Mouse (Mus musculus): Measurements from ENCODE around the gene Bcar1.

Gene Bcar1

GRCm38 (mm10) chr8:111735335-111735761 is 8.3 kb downstream of the Bcar1 start:
- no peak for DNase-seq

GRCm38 (mm10) chr8:111734244-111734960 is 9.2 kb downstream of the Bcar1 start:
- DNase-seq: no peak

GRCm38 (mm10) chr8:111733581-111734243 is 9.9 kb downstream of the Bcar1 start:
- no peak for DNase-seq

- DNase-seq: no peak
Measured at GRCm38 (mm10) chr8:111732406-111733085, 11.1 kb downstream of the Bcar1 start.

GRCm38 (mm10) chr8:111732004-111732403 is 11.6 kb downstream of the Bcar1 start:
- peak; percentile 63 to 69 for DNase-seq

- DNase-seq: no peak
Measured at GRCm38 (mm10) chr8:111731231-111731977, 12.2 kb downstream of the Bcar1 start.

DNA sequence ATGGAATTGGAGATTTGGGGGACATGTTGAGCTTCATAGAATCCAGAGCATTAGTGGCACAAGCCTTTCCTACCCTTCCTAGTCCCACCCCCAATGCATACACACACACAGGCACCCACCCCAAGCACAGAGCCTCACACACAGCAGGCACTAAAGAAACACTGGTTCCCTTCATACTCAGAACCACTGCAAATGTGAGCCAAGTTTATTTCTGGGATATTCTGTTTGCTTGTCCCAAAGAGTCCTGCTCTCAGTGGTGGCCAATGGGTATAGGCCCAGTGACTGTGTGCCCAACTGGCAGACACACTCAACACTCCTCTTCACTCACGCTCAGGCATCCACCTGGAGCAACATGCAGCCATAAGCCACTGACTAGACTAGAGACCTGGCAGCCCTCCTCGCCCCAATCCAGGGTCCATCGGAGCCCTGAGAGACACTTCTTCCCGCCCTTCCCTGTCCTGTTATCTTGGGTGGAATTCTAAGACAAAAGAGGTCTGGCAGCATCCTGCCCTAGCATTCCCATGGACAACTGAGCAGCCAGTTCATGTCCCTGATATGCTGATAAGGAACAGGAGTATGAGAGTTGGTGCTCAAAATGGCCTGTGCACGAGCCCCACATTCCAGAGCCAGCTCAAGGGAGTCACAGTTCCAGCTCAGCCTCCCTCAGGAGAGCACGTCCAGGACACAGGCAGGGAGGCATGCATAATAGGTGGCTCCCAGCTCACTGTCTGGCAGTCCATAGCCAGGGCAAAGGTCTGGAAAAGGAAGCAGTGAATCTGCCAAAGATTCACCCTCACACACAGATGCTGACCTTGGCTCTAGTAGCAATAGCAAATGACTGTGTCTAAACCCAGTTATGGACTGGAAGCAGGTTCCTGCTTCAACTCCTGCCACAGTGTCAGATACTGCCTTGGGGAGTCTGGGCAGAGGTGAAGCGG is 14.1 kb downstream of the Bcar1 start:
- no peak for DNase-seq

DNA sequence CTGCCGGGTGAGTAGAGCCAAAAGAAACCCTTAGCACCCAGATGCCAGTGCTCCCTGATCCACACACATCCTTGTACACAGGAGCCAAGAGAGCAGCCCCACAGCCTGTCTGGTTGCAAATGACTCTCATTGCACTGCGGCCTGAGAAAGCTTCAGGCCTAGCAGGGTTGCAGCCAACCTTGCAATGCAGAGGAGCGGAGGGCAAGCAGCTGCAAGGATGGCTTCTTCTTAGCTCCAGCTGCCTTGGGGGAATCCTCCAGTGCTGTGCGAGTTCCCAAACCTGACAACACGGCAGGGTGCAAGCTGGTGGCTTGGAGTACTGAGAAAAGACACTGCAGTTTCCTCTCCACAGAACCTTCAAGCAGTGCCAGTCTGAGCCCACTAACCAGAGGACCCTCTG is 15.1 kb downstream of the Bcar1 start:
- no peak for DNase-seq

GRCm38 (mm10) chr8:111727553-111727952 is 16.1 kb downstream of the Bcar1 start:
- DNase-seq: no peak

DNA sequence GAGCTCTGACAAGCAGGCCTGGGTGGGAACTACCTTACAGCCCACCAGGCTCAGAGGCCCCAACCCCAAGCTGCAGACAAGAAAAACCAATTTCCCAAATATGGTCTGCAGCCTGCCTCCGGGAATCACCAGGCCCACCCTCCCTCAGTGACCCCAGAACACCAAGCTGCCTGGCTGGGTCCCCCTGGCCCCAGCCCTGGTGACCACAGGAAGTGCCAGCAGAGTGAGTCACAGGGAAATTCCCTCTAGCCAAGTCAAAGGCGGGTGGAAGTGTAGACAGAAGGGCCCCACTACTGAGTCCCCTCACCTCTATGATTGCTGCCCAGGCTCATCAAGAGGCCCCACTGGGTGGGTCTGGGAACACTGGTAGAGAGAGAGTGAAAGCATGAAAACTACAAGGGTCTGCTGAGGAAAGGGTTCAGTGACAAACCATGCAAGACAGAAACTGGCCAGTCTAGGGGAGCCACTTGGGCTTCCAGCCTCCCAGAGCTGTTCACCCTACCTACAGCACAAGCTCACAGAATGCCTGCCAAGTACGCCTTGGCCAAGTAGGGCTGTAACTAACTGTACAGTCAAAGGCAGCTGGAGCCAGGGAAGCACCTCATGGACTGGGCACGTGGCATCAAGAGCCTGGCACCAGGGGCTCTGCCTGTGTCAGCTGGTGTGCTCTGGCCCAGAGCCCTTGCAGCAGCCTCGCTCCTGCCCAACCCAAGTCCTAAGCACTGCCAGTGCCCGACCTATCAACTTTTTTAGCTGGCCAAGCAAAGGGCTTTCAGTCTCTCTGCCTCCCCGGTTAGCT is 17.3 kb downstream of the Bcar1 start:
- DNase-seq: no peak

DNA sequence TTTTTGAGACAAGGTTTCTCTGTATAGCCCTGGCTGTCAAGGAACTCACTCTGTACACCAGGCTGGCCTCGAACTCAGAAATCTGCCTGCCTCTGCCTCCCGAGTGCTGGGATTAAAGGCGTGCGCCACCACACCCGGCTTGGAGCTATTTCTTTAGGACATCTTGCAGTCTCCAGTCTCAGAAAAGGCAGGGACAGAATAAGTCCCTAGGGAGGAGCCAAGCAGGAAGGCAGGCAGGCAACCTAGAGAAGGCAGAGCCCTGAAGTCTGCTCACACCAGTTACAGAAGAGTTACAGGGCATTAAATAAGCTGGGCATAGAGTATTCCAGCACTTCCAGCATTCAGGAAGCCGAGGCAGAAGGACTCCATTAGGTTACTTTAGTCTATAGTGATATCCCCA is 18.3 kb downstream of the Bcar1 start:
- no peak for DNase-seq

DNA sequence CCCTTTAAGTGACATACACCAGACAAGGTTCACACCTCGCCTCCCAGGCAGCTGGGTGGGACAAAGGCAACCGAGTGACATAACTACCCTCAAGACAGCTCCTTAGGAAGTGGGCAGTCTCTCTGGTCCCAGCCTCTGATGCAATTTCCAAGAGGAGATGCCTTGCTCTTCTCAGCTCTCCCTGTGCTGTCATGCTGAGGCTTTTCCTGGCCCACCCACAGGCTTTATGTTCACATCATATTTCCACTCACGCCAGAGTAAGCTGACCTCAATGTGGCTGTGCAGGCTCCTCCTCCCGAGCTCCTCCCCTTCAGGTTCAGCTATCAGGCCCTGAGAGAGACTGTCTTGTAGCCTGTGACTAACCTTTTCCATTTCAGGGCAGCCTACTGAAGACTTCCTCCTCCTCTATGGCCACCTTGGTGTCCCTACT is 23.5 kb downstream of the Bcar1 start:
- DNase-seq: no peak

- DNase-seq: no peak
Measured at GRCm38 (mm10) chr8:111718937-111719336, 24.7 kb downstream of the Bcar1 start.

DNA sequence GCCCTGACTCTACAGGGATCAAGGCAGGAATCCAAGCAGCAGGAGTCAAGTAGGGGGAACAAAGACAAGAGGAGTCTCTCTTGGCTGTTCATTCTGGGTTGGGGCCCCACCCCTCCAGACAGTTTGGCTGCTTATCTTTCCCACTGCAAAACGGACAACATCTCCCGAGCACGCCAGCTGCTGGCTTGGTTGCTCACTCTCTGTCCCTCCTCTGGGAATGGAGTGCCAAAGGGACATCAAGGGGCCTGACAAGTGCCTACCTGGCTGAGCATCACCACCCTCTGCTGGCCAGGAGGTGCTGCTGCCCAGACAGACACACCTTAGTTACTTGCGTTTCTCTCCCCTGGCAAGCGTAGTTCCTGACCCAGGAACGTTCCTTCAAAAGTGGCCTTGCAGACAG is 25.7 kb downstream of the Bcar1 start:
- DNase-seq: no peak

DNA sequence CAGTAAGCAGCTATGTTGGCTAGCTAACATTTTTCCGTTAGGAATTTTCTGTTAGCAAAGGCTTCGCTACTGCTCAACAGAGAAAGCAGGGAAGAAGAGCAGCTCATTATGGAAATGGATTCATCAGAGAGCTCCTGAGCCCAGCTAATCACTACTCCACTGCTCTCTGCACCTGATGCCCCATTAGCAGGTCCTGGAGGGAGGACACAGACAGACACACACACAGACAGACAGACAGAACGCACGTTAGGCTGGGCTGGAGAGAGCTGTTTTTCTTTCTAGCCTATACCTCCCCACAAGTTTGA is 26.2 kb downstream of the Bcar1 start:
- no peak for DNase-seq

GRCm38 (mm10) chr8:111716603-111717487 is 26.8 kb downstream of the Bcar1 start:
- DNase-seq: no peak

GRCm38 (mm10) chr8:111715514-111715913 is 28.1 kb downstream of the Bcar1 start:
- DNase-seq: no peak

DNA sequence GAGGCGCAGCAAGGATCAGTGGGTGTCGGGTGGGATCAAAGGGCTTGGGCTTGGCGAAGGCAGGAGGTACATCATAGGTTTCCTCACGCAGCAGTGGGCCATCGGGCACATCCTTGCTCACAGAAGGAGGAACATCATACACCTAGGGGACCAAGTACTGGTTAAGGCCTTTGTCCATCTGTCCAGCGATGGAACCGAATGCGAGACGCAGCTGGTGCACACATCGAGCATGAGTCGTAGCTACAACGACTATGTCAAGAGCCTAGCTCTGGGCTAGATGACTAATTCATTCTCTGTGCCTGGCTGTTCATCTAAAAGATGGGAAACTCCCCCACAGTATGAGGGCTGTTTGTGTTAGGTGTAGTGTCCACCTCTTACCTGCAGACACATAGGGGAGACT is 29.3 kb downstream of the Bcar1 start:
- no peak for DNase-seq

DNA sequence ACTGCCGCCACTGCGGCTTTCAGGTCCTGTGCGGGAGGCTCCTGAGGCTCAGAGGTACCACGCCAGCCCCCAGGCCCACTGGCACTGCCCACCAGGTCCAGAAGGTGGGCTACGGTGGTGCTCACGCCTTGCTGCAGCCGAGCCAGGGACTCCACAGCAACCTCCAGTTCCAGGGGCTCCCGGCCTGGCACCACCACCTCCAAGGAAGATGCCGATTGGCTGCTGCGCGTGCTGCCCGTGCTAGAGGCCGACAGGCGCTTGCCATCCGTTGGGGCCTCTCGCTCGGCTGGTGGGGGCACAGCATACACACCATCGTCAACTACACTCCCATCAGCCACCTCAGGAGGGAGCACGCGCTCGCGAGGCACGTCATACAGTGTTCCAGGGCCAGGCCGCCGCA is 29.8 kb downstream of the Bcar1 start:
- no peak for DNase-seq

DNA sequence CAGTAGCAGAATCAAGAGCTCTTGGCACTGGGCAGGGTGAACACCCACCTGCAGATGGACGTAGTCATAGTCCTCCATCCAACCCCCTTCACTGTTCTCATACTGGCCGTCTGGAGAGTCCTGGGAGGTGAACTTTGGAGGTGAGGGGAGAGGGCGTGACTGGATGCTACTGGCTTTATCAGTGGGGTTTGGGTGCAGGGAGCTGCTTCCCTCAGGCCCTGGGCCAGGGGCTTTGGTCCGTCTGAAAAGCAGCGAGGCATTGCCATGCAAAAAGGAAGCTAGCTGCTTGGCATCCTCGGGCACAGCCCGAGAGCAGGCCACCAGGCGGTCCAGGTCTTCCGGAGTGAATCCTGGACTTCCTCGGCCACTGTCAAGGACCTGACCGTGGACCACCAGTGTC is 30.3 kb downstream of the Bcar1 start:
- DNase-seq: no peak
